Mouse (Mus musculus) embryonic facial prominence, embryonic 15.5 days (tissue): ENCODE measurements around the gene Atp5j2. TPM values are rescaled to one million over a fixed set of nuclear protein-coding genes. Genes with fewer than 3 reads are reported as not detected.
A peak's percentile ranks its signal among the peaks of the same experiment; 100 is the strongest.
"Not testable (repeated sequence)": the region's sequence is repeated elsewhere in the genome, so short reads cannot be mapped to it uniquely, and the experiment has no call there.

Experiments
- ATAC-seq: fragments of 200-750 bp; cut with Nextera tagmentation; 2 replicates; pipeline ENCODE4 v1.8.0; 2017; ENCODE audit warnings: low read depth, moderate TSS enrichment; ENCODE audit not compliant: insufficient number of reproducible peaks, low FRiP score, low TSS enrichment
- H3K27ac ChIP-seq: fragments of 300-500 bp; sonication (generic); replicated peaks from 2 replicates; pipeline ENCODE4 v1.5.1; 2015; ENCODE audit warnings: mild to moderate bottlenecking, inconsistent platforms
- H3K27me3 ChIP-seq: fragments of 300-500 bp; sonication (generic); 2 replicates; pipeline ENCODE4 v1.6.1; 2015; ENCODE audit warnings: inconsistent platforms
- H3K36me3 ChIP-seq: fragments of 300-500 bp; sonication (generic); 2 replicates; pipeline ENCODE4 v1.6.1; 2015; ENCODE audit warnings: mild to moderate bottlenecking, inconsistent platforms
- H3K4me1 ChIP-seq: fragments of 300-500 bp; sonication (generic); 2 replicates; pipeline ENCODE4 v1.6.1; 2015; ENCODE audit warnings: inconsistent platforms
- H3K4me2 ChIP-seq: fragments of 300-500 bp; sonication (generic); replicated peaks from 2 replicates; pipeline ENCODE4 v1.6.1; 2015; ENCODE audit warnings: mild to moderate bottlenecking, inconsistent platforms
- H3K4me3 ChIP-seq: fragments of 300-500 bp; sonication (generic); replicated peaks from 2 replicates; pipeline ENCODE4 v1.5.1; 2015; ENCODE audit warnings: mild to moderate bottlenecking, inconsistent platforms
- H3K9ac ChIP-seq: fragments of 300-500 bp; sonication (generic); 2 replicates; pipeline ENCODE4 v1.6.1; 2015; ENCODE audit warnings: inconsistent platforms
- H3K9me3 ChIP-seq: fragments of 300-500 bp; sonication (generic); replicated peaks from 2 replicates; pipeline ENCODE4 v1.6.1; 2016; ENCODE audit warnings: inconsistent platforms
- WGBS: fragments of 180-500 bp; shearing (Covaris S2); methylation state at CpG from one replicate; pipeline ENCODE4 v1.1.7; 2015; 5-methylcytosine and 5-hydroxymethylcytosine counted together
- polyA plus RNA-seq: library from polyadenylated mRNA; unstranded; fragments of >200 nt; fragmentation: Nextera tagmentation; extraction: Ambion mirVana; gene quantifications from 2 replicates; pipeline ENCODE4 v1.2.1, GENCODE M21; 2015

Atp5j2 gene
- polyA plus RNA-seq, 1 experiment from 2014 or later = 616 TPM

DNA sequence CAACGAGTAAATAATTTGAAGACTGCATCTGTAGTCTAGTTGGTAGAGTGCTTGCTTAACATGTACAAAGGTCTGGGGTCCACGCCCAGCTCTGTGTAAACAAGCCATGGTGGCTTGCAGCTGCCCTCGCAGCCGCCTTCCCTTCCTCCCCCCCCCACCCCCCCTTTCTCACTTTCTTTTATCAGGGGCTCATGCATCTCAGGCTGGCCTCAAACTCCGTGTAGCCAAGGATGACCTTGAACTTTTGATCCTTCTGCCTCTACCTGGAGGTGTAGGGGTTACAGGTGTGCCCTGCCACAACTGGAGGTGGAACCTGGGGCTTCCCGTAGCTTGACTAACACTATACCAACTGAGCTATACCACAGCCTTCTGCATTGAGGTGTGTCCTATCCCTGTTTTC is 25.9 kb upstream of the Atp5j2 start:
- H3K4me3 ChIP-seq = no peak overlapping the region
- peaks cover 67% of the 10 kb centered on the region for H3K36me3 ChIP-seq

DNA sequence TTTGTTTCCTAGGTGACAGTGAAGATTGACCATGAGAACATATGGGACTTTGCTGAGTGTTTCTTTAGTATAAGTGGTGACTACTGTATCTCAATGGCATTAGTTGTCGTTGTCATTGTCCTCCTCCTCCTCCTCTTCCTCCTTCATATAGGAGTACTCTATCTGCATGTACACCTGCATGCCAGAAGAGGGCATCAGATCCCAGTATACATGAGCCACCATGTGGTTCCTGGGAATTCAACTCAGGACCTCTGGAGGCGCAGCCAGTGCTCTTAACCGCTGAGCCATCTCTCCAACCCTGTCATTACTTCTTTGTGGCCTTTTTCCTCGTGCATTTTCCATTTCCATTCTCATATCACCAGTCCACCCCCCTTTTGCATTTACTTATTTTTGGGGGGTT is 22.8 kb upstream of the Atp5j2 start:
- no peaks in the 10 kb centered on the region for H3K27me3 ChIP-seq
- no peaks in the 10 kb centered on the region for H3K4me1 ChIP-seq
- 54% methylated on average over 4 of the region's 4 CpGs for WGBS
- no peak overlapping the region for H3K9ac ChIP-seq
- no peak for ATAC-seq
- H3K27ac ChIP-seq = no peak overlapping the region
- H3K4me2 ChIP-seq = no peak overlapping the region
- H3K36me3 ChIP-seq = peaks cover 74% of the 10 kb centered on the region
- no peaks in the 10 kb centered on the region for H3K9me3 ChIP-seq
- no peak overlapping the region for H3K4me3 ChIP-seq

More for the DNA sequence above, 25.9 kb upstream of the Atp5j2 start:
- WGBS = 91% methylated on average over 6 of the region's 6 CpGs
- no peak for ATAC-seq
- no peak overlapping the region for H3K9ac ChIP-seq
- no peaks in the 10 kb centered on the region for H3K4me1 ChIP-seq
- H3K27ac ChIP-seq = no peak overlapping the region
- no peaks in the 10 kb centered on the region for H3K27me3 ChIP-seq
- no peaks in the 10 kb centered on the region for H3K9me3 ChIP-seq
- no peak overlapping the region for H3K4me2 ChIP-seq

DNA sequence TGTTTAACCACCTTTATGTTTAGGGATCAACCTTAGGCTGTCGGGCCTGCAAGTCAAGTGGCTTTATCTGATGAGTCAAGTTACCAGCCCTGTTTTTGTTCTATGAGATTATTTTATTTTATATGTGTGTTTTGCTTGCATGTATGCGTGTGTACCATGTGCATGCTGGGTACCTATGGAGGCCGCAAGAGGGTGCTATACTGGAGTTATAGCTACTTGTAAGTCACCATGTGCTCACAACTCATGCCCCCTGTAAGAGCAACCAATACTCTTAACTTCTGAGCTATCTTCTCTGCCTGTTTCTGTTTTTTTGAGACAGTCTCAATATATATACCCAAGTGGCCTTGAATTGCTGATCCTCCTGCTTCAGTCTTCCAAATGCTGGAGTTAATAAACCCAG is 21.6 kb upstream of the Atp5j2 start:
- H3K36me3 ChIP-seq = peaks cover 74% of the 10 kb centered on the region
- no peak overlapping the region for H3K4me3 ChIP-seq
- no peaks in the 10 kb centered on the region for H3K4me1 ChIP-seq
- no peaks in the 10 kb centered on the region for H3K9me3 ChIP-seq
- no peaks in the 10 kb centered on the region for H3K27me3 ChIP-seq
- H3K27ac ChIP-seq = no peak overlapping the region
- no peak for ATAC-seq
- H3K4me2 ChIP-seq = no peak overlapping the region
- no peak overlapping the region for H3K9ac ChIP-seq
- 91% methylated on average over 3 of the region's 3 CpGs for WGBS

DNA sequence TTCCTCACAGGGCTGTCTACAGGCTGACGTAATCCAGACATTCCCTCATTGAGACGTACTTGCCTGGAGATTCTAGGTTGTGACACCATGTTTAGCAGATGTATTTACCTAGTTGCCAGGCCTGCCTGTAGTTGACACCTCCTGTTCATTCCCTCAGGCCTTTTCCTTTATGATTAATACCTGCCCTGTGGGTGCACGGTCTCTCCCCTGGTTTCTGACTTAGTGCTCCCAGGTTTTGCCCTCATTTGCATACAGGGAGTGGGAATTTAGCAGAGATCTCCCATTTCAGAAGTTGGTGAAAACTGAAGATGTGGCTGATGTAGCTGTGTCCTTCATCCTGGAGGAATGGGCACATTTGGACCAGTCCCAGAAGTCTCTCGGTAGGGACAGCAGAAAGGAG is 20.4 kb upstream of the Atp5j2 start:
- ATAC-seq = no peak
- Histone ChIP-seq H3K4me3 (no peak overlapping the region), H3K9ac (no peak overlapping the region), H3K9me3 (no peaks in the 10 kb centered on the region), H3K27me3 (no peaks in the 10 kb centered on the region), H3K27ac (no peak overlapping the region), H3K36me3 (peaks cover 69% of the 10 kb centered on the region), H3K4me1 (no peaks in the 10 kb centered on the region), H3K4me2 (no peak overlapping the region)
- 92% methylated on average over 4 of the region's 4 CpGs for WGBS

DNA sequence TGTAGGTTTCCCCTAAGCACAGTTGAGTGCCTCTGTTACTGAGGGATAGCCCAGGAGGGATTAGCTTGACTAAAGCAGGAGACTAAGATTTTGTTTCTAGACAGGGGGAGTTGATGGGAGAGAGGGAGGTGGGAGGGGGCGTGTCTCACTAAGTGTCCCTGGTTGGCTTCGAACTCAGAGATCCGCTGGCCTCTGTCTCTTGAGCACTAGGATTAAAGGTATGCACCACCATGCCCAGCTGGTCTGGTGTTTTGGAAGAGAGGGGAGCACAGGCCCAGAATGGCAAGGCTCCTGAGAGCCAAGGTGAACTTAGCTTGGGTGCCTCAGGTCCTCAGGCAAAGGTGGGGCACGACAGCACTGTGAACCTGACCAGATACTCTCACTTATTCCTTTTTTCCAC is 19.5 kb upstream of the Atp5j2 start:
- Histone ChIP-seq H3K27me3 (no peaks in the 10 kb centered on the region), H3K4me2 (no peak overlapping the region), H3K9ac (no peak overlapping the region), H3K27ac (no peak overlapping the region), H3K4me3 (no peak overlapping the region), H3K9me3 (no peaks in the 10 kb centered on the region), H3K4me1 (no peaks in the 10 kb centered on the region), H3K36me3 (peaks cover 69% of the 10 kb centered on the region)
- 92% methylated on average over 4 of the region's 4 CpGs for WGBS
- no peak for ATAC-seq

DNA sequence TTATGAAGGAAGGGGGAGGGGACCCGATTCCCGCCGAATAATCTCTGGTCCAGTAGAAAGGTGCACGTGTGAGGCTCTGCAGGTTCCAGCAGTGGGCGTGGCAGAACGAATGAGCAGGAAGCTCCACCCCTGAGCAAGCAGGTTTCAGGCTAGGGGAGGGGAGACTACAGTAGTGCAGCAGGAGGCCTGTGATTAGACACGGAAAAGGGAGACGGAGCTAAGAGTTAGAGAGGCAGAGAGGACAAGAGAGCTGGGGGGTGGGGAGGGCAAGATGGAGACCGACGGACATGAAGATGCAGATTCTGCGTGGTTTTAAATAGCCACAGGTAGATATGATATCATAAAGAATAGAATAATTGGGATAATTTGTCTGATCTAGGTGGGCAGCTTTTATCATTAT is 16.5 kb upstream of the Atp5j2 start:
- not testable (repeated sequence) for H3K27me3 ChIP-seq, H3K9ac ChIP-seq, H3K4me2 ChIP-seq, H3K9me3 ChIP-seq, ATAC-seq, H3K27ac ChIP-seq, H3K4me3 ChIP-seq
- Histone ChIP-seq H3K4me1 (peaks cover 10% of the 10 kb centered on the region), H3K36me3 (peaks cover 50% of the 10 kb centered on the region)
- 34% methylated on average over 11 of the region's 11 CpGs for WGBS

DNA sequence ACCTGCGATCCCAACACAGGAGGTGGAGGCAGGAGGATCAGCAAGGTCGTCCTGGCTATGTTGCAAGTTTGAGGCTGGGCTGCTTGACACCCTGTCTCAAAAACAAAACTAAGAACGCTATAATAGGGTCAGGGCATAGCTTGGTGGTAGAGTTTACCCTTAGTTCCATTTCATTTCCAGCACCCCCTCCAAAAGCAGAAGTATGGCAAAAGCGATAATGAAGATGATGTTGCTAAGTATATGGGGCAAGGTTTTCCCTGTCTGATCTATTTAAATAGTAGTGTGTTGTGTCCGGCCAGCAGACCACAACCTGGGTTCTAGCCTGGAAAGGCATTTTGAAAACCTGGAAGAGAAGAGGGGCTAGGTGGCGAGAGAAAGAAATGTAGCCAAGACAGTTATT is 16.1 kb upstream of the Atp5j2 start:
- Histone ChIP-seq H3K4me3 (no peak overlapping the region), H3K9me3 (no peaks in the 10 kb centered on the region), H3K27ac (no peak overlapping the region), H3K36me3 (peaks cover 46% of the 10 kb centered on the region), H3K9ac (no peak overlapping the region), H3K27me3 (no peaks in the 10 kb centered on the region), H3K4me1 (peaks cover 10% of the 10 kb centered on the region), H3K4me2 (no peak overlapping the region)
- ATAC-seq = no peak
- 84% methylated on average over 6 of the region's 6 CpGs for WGBS

DNA sequence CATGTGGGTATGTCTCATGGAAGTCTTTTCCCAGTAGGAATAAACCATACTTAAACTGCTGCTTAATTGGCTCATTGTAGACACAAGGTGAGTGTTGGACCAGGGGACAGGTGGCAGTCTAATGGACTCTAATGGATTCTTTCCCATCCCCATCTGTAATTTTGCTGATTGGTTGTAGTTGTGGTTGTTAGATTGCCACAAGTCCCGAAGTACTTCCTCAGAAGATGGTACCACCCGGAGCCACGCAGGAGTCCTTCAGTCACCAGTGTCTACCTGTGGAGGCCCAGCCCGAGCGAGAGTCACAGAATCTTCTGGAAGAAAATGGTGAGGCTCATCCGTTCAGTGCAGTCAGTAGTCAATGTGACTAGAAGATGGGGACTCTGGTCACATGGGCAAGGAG is 15.5 kb upstream of the Atp5j2 start:
- H3K27me3 ChIP-seq = no peaks in the 10 kb centered on the region
- ATAC-seq = no peak
- H3K9ac ChIP-seq = no peak overlapping the region
- WGBS = 95% methylated on average over 6 of the region's 6 CpGs
- no peaks in the 10 kb centered on the region for H3K9me3 ChIP-seq
- H3K4me1 ChIP-seq = peaks cover 10% of the 10 kb centered on the region
- no peak overlapping the region for H3K4me3 ChIP-seq
- H3K4me2 ChIP-seq = no peak overlapping the region
- H3K36me3 ChIP-seq = peaks cover 41% of the 10 kb centered on the region
- H3K27ac ChIP-seq = no peak overlapping the region

DNA sequence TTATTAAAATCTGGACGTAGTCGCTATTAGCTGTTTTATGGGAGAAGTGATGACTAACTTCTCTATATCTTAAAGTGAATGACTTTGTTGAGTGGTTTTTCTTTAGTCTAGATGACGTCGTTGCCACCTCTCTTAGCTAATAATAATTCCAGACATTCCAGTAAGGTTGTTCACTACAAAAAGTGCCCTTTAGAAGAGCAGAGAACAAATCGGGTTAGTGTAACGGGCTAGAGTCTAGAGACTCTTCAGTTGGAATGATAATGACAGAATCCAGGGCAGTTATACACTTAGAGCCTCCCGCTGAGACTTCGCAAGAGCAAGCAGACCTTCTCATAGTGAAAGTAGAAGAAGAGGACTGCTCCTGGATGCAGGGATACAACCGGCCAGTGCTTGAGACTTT is 13.2 kb upstream of the Atp5j2 start:
- peak overlapping the region; percentile 66 for H3K4me3 ChIP-seq
- no peaks in the 10 kb centered on the region for H3K9me3 ChIP-seq
- H3K9ac ChIP-seq = 0 out of 2 replicates have a peak overlapping the region, but pooled peaks have one; percentile 19
- no peaks in the 10 kb centered on the region for H3K27me3 ChIP-seq
- peaks cover 24% of the 10 kb centered on the region for H3K4me1 ChIP-seq
- ATAC-seq = no peak
- H3K4me2 ChIP-seq = peak overlapping the region; percentile 67
- peaks cover 17% of the 10 kb centered on the region for H3K36me3 ChIP-seq
- H3K27ac ChIP-seq = no peak overlapping the region
- WGBS = 24% methylated on average over 9 of the region's 9 CpGs

DNA sequence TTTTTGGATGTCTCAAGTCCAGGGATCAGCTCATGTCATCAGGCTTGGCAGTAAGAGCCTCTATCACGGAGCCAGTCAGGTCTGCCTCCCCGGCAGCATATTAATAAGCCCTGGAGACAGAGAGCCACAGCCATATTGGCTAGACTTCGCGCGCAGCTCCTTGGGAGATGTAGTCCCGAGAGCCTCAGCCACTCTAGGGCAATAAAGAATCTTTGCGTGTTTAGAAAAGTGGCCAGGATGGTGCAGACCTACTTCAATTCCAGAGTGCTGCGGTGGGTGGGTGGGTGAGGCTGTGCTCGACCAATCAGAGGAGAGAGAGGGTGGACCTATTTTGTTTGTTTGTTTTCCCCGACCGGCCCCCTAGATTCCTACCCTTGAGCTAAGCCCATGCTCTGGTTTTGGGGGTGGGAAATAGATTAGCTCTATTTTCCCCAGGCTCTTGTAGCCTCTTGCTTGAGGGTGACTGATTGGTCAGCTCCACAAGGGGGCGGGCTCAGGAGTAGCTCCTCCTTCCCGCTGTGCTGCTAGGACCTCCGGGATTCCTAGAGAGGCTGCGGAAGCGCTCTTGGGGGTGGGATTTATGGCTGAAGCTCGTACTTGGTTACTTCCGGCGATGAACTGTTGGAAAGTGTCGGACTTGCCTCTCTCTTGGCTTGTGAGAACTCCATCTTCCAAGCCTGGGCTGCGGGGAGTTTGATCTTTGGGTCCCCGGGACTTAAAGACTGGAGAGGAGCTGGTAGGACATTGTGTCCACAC is 12.3 kb upstream of the Atp5j2 start, which contains the start of gene Zkscan5:
Gene Zkscan5 (plus strand): TSS at position 627 of the 756 bp plus-strand sequence.
- H3K4me3 ChIP-seq = peak within 1 kb of the TSS; percentile 66
- peak within 1 kb of the TSS; percentile 67 for H3K4me2 ChIP-seq
- H3K4me1 ChIP-seq = peaks cover 29% of the 10 kb centered on the region
- peaks cover 8% of the 10 kb centered on the region; the same call in 1 of the 2 replicates for H3K36me3 ChIP-seq
- under 1% methylated on average over 22 of the region's 22 CpGs for WGBS
- peak within 1 kb of the TSS; percentile 54 for H3K9ac ChIP-seq
- no peaks in the 10 kb centered on the region for H3K27me3 ChIP-seq
- no peaks in the 10 kb centered on the region for H3K9me3 ChIP-seq
- peak; percentile 98 for ATAC-seq
- peak within 1 kb of the TSS; percentile 94 for H3K27ac ChIP-seq

DNA sequence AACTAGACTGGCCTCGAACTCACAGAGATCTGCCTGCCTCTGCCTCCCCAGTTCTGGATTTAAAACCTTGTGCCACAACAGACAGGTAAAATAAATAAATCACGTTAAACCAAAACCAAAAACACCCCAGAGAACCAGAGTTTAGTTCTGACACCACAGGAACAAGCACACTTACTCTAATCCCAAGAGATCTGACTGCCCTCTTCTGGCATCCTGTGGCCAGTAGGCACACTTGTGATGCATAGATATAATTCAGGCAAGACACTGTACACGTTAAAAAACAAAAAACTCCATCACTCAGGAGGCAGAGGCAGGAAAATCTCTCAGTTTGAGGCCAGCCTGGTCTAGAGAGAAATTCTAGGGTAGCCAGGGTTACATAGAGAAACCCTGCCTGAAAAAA is 10.6 kb upstream of the Atp5j2 start:
- no peak overlapping the region for H3K4me3 ChIP-seq
- peaks cover 29% of the 10 kb centered on the region for H3K4me1 ChIP-seq
- no peak overlapping the region for H3K27ac ChIP-seq
- peaks cover 2% of the 10 kb centered on the region; the same call in 1 of the 2 replicates for H3K36me3 ChIP-seq
- no peak overlapping the region for H3K4me2 ChIP-seq
- no peak overlapping the region for H3K9ac ChIP-seq
- no peaks in the 10 kb centered on the region for H3K9me3 ChIP-seq
- 43% methylated on average over 3 of the region's 3 CpGs for WGBS
- no peak for ATAC-seq
- H3K27me3 ChIP-seq = no peaks in the 10 kb centered on the region
